Mouse (Mus musculus) thymus, postnatal 0 days (tissue): ENCODE measurements around the gene Tsacc. TPM values are rescaled to one million over a fixed set of nuclear protein-coding genes. Genes with fewer than 3 reads are reported as not detected.
A peak's percentile ranks its signal among the peaks of the same experiment; 100 is the strongest.
"Not testable (repeated sequence)": the region's sequence is repeated elsewhere in the genome, so short reads cannot be mapped to it uniquely, and the experiment has no call there.

Experiments
- DNase-seq: peaks from one replicate; pipeline ENCODE4 v3.0.0-alpha.2; 2015; ENCODE audit warnings: low spot score
- polyA plus RNA-seq: library from polyadenylated mRNA; unstranded; fragments of >200 nt; fragmentation: Nextera tagmentation; extraction: Ambion mirVana; gene quantifications from 2 replicates; pipeline ENCODE4 v1.2.1, GENCODE M21; 2015

Tsacc gene
- polyA plus RNA-seq, 1 experiment from 2014 or later = 16.2 TPM

DNA sequence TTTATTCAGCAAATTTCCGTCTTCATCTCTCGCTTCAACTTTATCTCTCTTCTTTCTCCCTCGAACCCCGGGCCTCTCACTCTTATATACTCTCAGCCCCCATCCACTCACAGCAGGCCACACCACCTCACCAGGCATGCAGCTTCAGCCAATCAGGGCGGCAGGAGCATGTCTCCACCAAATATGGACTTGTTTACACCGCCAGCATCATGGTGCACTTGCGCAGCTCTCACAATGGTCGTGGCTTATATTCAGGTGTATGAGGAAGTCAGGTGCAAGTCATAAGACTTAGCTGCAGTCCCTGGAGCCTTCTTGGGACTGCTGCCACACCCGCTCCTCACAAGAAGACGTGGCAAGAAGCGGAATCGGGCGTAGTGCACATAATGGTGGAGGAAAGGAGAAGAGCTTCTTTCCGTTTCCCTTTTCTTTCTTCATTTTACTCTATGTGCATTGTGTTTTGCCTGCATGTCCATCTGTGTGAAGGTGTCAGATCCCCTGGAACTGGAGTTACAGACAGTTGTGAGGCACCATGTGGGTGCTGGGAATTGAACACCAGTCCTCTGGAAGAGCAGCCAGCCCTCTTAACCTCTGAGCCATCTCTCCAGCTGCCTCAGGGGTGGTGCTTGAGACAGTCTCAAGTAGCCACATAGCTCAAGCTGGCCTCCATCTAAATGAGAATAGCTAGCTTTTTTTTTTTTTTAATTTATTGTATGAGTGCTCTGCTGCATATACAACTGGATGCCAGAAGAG is 11.8 kb downstream of the Tsacc start:
- not testable (repeated sequence) for DNase-seq

DNA sequence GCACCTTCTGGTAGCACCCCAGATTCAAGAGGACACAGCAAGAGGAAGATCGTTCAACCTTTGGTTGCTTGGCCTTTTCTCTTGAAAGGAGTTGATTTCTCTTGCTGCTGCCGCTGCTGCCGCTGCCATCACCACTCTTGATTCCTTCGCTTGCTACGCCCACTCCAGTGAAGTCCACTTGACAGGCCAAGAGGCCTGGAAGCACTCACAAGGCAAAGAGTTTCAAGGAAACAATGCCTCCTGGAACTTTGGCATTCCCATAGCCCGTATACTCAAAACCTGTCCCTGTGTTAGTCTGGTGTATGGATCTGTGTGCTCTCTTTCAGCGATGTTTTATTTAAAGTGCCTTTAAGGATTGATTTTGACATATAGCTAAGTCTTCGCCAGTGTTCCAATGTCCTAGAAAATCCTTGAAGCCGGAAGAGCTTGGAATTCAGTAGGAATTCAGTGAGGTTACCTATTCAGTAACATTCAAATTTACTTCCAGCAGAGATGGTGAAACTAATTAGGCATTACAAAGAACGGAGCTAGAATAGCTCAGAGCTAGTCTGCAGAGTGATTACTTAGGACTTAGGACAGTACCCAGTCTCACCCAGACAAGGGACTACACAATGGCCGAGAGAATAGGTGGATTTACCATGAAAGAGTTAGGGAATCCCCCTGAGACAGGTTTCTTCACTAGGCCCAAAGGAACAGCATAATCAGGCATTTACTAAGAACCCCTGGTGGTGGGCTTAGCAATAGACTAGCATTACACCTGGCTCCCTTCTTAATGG is 15.5 kb downstream of the Tsacc start:
- not testable (repeated sequence) for DNase-seq

DNA sequence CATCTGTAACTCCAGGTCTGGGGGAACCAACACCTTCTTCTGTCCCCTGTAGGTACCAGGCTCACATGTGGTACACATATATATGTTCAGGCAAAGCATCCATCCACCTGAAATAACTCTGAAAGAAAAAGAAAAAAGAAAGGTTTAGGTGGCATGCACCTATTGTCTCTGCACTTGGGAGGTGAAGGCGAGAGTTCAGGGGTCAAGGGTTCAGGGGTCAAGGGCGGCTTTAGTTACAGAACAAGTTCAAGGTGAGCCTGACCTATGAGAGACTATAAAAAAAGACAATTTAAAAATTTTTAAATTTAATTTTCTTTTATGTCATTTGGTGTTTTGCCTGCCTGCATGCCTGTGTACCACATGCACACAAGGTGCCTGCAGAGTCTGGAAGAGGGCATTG is 16.8 kb downstream of the Tsacc start:
- DNase-seq = no peak

DNA sequence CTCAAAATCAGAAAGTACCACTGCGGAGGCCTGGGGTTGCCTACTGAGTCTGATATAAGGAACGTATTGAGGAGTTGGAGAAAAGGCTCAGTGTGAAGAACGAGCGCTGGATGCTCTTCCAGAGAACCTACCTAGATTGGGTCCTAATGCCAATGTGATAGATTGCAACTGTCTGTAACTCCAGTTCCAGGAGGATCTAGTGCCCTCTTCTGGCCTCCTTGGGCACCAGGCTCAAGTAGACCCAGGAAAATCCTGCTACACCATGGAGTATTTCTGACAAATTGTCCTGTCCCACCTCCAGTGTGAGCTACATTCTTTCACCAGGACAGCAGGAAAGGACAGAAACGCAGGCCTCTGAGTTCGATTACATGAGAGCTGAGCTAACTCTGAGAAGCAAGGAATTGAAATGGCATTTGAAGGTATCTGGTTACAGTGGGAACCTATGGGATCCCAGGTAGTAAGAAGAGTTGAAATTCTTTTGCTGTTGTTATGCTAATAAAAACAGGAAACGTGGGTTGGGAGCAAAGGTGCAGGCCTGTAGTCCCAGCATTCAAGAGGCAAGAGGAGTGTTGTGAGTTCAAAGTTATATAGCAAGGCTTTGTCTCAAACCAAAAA is 20.2 kb downstream of the Tsacc start:
- no peak for DNase-seq

DNA sequence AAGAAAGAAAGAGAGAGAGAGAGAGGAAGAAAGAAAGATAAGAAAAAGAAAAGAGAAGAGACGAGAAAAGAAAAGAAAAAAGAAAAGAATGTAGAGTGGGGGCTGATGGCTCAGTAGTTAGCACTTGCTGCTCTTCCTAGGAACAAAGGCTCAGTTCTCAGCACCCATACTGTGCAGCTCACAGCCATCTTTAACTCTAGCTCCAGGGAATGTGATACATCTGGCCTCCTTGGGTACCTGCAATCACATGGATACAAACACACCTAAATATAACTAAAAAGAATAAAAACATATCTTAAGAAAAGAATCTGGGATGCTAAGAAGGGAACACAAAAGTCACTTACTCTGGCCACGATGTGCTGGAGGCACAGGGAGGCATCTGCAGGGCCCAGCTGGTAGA is 20.7 kb downstream of the Tsacc start:
- DNase-seq = no peak

DNA sequence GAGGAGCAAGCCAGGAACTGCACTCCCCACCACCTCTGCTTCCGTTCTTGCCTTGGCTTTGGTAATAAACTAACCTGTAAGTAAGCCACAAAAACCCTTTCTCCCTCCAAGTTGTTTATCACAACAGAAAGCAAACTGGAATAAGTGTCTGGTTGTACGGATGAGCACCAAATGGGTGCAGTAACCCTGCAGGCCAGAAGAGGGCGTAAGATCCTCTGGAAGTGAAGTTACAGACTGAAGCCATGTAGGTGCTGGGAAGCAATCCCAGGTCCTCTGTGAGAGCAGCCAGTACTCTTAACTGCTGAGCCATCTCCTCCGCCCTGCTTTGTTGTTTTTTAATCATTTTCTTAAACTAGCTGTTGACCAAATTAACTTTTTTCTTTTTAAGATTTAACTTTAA is 22.8 kb downstream of the Tsacc start:
- no peak for DNase-seq

DNA sequence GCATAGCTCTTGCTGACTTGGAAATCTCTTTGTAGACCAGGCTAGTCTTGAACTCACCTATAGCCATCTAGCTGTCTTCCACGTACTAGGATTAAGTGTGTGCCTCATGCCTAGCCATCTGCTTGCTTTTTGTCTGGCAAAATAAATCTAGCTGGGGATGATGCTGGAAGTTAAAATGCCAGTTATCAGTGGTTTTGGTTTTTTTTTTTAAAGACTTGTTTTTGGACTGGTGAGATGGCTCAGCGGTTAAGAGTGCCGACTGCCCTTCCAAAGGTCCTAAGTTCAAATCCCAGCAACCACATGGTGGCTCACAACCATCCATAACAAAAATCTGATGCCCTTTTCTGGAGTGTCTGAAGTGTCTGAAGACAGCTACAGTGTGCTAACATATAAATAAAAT is 24.9 kb downstream of the Tsacc start:
- DNase-seq = no peak

DNA sequence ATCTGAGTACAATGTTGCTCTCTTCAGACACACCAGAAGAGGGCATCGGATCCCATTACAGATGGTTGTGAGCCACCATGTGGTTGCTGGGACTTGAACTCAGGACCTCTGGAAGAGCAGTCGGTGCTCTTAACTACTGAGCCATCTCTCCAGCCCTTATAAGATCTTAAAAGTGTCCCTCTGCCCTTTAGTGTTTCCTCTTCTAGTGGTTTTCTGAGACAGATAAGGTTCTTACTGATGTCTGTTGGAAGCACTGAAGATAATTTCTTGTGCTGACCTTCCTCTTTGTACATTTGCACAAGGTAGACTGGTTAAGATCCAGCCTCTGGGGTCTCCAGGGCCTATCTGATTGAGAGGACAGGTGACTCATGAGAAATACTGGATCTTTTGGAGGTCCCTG is 25.5 kb downstream of the Tsacc start:
- not testable (repeated sequence) for DNase-seq

DNA sequence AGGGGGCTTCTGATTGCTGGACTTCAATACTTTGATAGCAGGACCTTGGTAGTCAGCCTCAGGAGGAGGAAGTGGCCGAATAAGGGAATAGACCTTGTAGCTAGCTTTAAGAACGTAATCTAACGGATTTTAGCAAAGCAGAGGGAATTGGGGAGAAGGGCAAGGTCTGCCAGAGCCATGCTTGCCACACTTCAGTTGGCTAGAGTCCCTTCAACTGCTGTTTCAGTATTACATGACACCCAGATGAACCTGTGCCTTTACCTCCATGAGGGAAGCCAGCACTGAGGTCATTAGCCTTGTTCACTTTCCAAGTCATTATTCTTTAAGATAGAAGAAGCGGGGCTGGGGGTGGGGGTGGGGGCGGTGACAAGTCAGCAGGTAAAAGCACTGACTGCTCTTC is 27.8 kb downstream of the Tsacc start:
- DNase-seq = no peak

DNA sequence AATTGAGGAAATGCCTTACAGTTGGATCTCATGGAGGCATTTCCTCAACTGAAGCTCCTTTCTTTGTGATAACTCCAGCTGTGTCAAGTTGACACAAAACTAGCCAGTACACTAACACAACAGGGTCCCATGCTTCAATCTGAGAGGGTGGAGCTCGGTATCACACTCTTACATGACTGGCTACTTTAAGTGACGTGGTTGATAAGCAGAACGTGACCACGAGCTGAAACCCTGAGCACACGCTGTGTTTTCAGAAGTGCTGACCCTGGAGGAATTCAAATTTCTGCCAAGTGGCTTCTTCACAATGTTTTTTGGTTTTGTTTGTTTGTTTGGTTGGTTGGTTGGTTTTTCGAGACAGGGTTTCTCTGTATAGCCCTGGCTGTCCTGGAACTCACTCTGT is 28.8 kb downstream of the Tsacc start:
- DNase-seq = not testable (repeated sequence)

DNA sequence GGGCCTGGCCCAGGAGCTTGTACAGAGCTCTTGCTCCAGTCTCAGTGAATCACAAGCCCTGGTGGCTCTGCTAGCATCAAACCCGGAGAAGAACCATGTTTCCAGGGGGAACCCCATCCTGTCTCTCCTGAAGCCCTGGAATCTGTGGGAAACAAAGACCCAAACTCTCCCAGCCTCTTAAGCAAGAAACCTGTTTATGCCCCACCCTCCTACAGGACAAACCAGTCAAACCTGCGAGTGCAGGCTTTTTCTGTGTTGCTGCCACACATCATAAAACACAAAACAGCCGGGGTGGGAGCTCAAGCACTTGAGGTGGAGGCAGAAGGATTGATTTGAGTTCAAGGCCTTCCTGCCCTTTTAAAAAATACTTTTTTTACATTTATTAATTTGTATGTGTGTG is 34.5 kb downstream of the Tsacc start:
- DNase-seq = no peak

DNA sequence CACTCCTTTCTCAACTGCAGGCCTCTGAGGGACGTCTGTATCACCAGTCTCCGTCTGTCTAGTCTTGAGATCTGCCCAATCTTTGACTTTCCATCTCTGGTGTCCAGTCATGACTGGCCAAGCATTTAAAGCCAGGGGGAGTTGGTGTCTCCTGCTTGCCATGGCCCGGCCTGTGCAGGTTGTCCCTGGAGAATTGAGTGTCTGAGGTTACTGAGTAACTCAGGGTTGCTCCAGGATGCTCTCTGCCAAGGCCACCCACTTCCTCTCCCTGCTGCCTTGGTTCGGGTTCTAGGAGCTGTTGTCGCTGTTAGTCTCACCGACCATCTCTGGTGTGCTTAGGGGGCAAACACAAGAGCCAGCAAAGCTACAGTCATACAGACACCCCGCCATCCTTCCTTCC is 40.4 kb downstream of the Tsacc start:
- no peak for DNase-seq

DNA sequence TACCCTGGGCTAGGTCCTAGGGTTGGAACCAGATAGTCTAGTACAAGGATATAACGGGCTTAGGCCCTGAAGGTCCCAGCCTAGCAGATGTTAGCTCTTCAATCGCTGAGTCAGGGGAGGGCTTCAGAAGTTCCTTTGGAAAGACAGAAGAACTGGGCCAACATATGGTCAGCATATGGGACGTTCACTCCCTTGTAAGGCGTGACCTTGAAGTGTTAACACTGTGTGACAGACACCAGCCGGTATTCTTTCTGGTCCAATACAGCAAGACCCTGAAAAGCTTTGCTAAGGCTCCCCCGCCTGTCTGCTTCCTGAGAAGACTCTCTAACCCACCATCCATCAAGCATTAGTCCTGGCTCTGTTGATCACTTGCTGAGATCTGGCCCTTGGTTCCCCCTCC is 40.8 kb downstream of the Tsacc start:
- DNase-seq = no peak

DNA sequence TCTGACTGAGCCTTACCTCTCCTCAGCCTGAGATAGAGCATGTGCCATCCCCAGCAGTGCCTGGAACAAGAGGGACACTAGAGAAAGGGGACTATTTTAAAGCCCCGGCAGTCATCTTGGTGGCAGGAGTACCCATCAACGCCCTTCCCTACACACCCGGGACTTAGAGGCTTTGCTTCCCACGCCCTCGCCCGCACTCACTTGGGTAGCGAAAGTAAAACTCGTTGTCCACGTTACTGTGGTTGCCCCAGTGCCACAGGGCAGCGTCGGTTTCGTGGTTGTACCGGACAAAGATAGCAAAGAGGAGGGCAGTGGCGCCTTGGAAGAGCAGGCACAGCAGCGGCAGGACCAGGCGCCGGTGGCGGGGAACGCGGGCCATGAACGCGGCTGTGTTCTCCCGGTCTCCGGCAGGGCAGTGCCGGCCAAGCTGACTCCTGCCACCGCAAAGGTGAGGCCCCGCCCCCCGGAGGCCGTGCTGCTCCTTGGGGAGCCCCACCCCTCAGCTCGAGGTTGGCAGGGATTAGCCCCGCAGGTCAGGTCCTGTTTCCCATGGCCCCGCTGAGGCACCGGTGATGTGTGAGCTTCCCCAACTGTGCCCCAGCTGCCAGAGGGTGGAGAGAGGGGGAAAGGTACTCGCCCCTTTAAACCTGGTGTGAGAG is 42.4 kb downstream of the Tsacc start, which contains the start of gene Rhbg:
Gene Rhbg, minus strand, starts transcription at position 442 of the 659 bp plus-strand sequence.
- no peak for DNase-seq

DNA sequence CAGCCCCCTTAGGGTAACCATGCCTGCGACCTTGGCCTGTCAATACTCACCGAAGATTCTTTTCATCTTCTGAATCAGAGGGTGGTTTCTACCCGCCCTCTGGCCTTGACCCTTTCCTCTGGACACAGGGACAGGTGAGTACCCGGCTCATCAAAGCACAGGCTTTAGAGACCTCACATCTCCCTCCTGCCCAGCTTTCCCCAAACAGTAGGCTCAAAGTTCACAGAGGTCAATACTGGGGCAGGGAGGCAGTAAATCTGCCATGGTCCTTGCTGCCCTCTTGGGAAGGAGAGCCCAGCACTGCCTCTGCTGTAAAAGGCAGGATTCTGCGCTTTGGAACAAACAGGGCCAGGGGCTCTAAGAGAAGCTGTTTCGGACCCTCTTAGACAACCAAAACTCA is 44.1 kb downstream of the Tsacc start:
- no peak for DNase-seq

DNA sequence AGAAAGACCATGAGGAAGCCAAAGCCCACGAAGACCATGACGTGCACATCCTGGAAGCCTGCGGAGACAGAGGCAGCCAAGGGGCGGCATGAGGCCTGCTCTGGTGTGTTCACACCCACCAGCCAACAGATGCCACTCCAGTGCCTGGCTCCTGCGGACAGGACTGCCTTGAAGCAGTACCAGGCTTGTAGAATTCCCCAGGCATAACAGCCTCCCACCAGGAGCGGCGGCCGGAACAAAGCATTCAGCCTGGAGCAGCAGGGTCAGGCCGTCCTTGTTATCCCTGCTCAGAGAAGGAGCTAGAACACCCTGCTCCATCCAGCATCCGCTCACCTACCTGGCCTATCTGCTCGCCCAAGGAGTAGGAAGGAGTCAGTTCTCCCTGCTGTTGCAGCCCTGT is 48.4 kb downstream of the Tsacc start:
- no peak for DNase-seq

DNA sequence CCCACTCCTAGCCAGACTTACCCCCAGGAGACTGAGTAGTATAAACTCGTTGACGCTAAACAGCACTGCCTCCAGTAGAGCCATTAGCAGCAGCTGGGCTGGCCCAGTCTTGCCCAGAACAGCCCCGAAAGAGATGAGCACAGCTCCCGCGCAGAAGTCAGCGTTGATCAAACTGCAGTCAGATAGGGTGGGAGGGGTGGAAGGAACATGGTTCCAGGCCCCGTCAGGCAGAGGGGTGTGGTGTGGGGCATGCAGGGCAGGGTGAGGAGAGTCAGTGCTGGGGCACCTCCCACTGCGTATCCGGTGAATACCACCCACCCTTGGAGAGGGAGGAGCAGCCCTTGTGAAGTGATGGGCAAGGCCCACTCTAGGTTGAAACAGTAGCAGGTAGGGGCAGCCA is 49.1 kb downstream of the Tsacc start:
- no peak for DNase-seq

DNA sequence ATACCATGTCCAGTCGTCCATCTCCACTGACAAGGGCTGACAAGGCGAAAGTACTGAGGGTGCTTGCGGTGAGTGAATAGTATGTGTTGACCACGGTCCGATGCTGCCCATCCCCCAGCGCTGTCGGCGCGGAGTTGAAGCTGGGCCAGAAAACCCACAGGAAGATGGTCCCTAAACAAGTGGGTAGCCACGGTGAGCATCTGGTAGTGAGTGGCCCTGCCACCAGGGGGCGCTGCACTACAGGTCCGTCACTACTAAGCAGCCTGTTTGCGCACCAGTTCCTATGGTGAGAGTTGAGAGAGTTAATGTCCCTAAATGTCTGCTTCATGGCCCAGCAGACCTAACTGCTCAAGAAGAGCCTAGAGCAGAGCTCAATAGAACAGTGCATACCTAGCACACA is 51.0 kb downstream of the Tsacc start:
- peak; percentile 78 for DNase-seq

DNA sequence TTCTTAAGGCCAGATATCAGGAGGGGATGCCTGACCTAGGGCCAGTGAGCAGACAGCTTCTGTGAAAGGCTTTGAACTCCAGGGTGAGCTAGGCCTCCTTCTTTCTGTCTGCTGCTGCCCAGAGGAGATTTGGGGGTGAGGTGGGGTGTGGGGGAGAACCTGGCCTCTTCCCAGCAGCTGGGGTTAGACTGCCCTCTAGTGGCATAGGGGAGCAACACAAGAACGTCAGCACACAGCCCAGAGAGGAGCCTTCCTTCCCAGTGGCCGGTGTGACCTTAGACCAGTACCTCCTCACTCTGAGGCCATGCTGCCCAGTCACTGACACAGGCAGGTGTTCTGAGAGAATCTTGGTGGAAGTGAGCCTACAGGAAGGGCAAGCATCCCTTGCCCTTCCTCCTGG is 52.7 kb downstream of the Tsacc start:
- DNase-seq = peak; percentile 63

DNA sequence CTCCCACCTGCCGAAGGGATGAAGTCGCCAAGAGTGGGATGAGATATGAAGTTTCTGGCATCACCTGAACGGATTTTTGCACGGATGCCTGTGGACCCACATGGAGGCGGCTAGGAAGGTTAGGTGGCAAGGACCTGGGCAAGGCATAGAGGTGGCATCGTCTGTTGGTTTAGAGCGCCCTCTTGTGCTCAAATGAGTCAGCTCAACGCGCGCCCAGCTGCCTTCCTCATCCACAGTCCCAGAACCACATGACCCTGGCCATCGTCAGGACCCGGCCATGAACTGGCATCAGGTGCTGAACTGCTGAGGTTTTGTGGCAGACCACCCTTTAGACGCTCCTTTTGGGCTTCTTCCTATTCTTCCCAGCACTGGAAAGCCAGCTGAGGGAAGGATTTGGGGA is 54.3 kb downstream of the Tsacc start:
- DNase-seq = peak; percentile 73

DNA sequence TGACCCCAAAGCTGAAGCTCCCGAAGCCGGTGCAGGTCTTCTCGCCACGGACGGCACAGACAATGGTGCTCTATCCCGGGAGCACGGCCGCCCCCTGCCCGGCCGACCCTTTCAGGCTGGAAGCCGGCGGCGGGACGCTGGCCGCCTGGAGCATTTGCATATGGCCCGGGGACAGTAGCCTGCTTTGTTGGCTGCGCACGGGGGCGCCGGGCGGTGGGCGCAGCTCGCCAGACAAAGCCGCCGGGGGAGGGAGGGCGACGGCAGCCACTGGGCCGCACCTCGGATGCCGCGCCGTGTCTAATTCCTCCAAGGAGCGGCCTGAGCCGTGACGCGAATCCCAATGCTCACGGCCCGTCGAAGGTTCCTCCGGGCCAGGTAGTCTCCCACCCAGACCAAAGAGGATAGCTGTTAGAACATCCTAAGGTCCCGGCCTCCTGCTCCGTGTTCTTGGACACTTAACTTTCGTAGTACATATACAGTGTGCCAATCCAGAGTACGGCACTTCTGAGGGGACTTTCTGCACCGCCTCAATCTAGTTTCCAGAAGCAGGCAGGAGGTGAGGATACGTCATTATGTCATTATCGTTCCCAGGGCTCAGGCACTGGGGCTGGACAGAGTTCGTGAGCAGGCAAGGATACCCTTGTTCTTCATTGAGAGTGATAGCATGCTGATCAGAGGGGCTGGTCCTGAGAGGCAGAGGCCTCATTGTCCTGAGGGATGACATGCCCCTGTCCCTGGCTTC is 55.6 kb downstream of the Tsacc start:
- no peak for DNase-seq
